Mouse (Mus musculus) megakaryocyte, embryonic 14.5 days (primary cell): ENCODE data around the gene Sppl3. TPM values are rescaled to one million over a fixed set of nuclear protein-coding genes. Genes with fewer than 3 reads are reported as not detected.
A peak's percentile ranks its signal among the peaks of the same experiment; 100 is the strongest.

Experiments
- H3K27me3 ChIP-seq: replicated peaks from 2 replicates; pipeline ENCODE3; 2012; ENCODE audit warnings: inconsistent platforms
- H3K36me3 ChIP-seq: replicated peaks from 2 replicates; pipeline ENCODE3; 2012; ENCODE audit warnings: low read length, inconsistent platforms, mixed read lengths
- H3K4me1 ChIP-seq: 2 replicates; pipeline ENCODE4 v1.6.1; 2012; ENCODE audit warnings: inconsistent platforms
- H3K4me3 ChIP-seq: replicated peaks from 2 replicates; pipeline ENCODE3; 2012; ENCODE audit warnings: moderate library complexity, mild to moderate bottlenecking, inconsistent platforms
- H3K9me3 ChIP-seq: 2 replicates; pipeline ENCODE4 v1.6.1; 2012; ENCODE audit warnings: inconsistent platforms
- FLI1 ChIP-seq: IDR thresholded peaks from 2 replicates; pipeline ENCODE4 v1.6.1; 2012; ENCODE audit warnings: low read length, inconsistent platforms, mixed read lengths
- GATA1 ChIP-seq: IDR thresholded peaks from 3 replicates; pipeline ENCODE4 v1.6.1; 2012; ENCODE audit warnings: mixed read lengths, low read length, inconsistent platforms, borderline replicate concordance
- polyA plus RNA-seq: library from polyadenylated mRNA; stranded (reverse); fragments of >175 nt; gene quantifications from 2 replicates; pipeline ENCODE4 v1.2.3, GENCODE M21; 2012; ENCODE audit warnings: low replicate concordance; ENCODE audit not compliant: insufficient read depth

The Sppl3 gene
- polyA plus RNA-seq, 1 experiment: 18.2 TPM

- peak overlapping the region; percentile 73 for H3K4me3 ChIP-seq
- peaks cover 8% of the 10 kb centered on the region for H3K9me3 ChIP-seq
- H3K4me1 ChIP-seq: 0 out of 2 replicates have a peak, but pooled peaks cover 7% of the 10 kb centered on the region
- TF ChIP-seq GATA1 (no peak), FLI1 (no peak)
- H3K27me3 ChIP-seq: peaks cover 50% of the 10 kb centered on the region
- no peaks in the 10 kb centered on the region for H3K36me3 ChIP-seq
Measured at GRCm38 (mm10) chr5:114996447-114996846, 14.5 kb upstream of the Sppl3 start.

GRCm38 (mm10) chr5:114997327-114997726 is 13.6 kb upstream of the Sppl3 start:
- Histone ChIP-seq H3K27me3 (peaks cover 48% of the 10 kb centered on the region), H3K9me3 (peaks cover 8% of the 10 kb centered on the region), H3K4me1 (0 out of 2 replicates have a peak, but pooled peaks cover 7% of the 10 kb centered on the region), H3K36me3 (no peaks in the 10 kb centered on the region), H3K4me3 (no peak overlapping the region)
- TF ChIP-seq GATA1 (no peak), FLI1 (no peak)

- Histone ChIP-seq H3K9me3 (no peaks in the 10 kb centered on the region), H3K27me3 (peaks cover 62% of the 10 kb centered on the region), H3K4me1 (peaks cover 21% of the 10 kb centered on the region), H3K36me3 (no peaks in the 10 kb centered on the region), H3K4me3 (no peak overlapping the region)
- TF ChIP-seq FLI1: no peak
- no peak for TF ChIP-seq GATA1
Measured at GRCm38 (mm10) chr5:115000503-115000902, 10.4 kb upstream of the Sppl3 start.

GRCm38 (mm10) chr5:115001464-115001863 is 9.5 kb upstream of the Sppl3 start:
- peaks cover 25% of the 10 kb centered on the region for H3K4me1 ChIP-seq
- no peaks in the 10 kb centered on the region for H3K36me3 ChIP-seq
- H3K4me3 ChIP-seq: no peak overlapping the region
- H3K27me3 ChIP-seq: peaks cover 61% of the 10 kb centered on the region
- no peaks in the 10 kb centered on the region for H3K9me3 ChIP-seq
- no peak for TF ChIP-seq FLI1
- no peak for TF ChIP-seq GATA1

GRCm38 (mm10) chr5:115002781-115003180 is 8.2 kb upstream of the Sppl3 start:
- TF ChIP-seq GATA1 (no peak), FLI1 (no peak)
- peaks cover 53% of the 10 kb centered on the region for H3K27me3 ChIP-seq

GRCm38 (mm10) chr5:115003224-115003873 is 7.6 kb upstream of the Sppl3 start:
- Histone ChIP-seq H3K4me3 (peak overlapping the region; percentile 52), H3K27me3 (peaks cover 50% of the 10 kb centered on the region), H3K4me1 (peaks cover 28% of the 10 kb centered on the region), H3K36me3 (no peaks in the 10 kb centered on the region), H3K9me3 (no peaks in the 10 kb centered on the region)
- TF ChIP-seq FLI1: no peak

More at GRCm38 (mm10) chr5:115002781-115003180, 8.2 kb upstream of the Sppl3 start:
- Histone ChIP-seq H3K36me3 (no peaks in the 10 kb centered on the region), H3K4me3 (peak overlapping the region; percentile 52), H3K9me3 (no peaks in the 10 kb centered on the region), H3K4me1 (peaks cover 23% of the 10 kb centered on the region)

GRCm38 (mm10) chr5:115007768-115008167 is 3.2 kb upstream of the Sppl3 start:
- TF ChIP-seq GATA1 (no peak), FLI1 (no peak)
- H3K4me1 ChIP-seq: peaks cover 53% of the 10 kb centered on the region
- H3K27me3 ChIP-seq: peaks cover 16% of the 10 kb centered on the region
- no peak overlapping the region for H3K4me3 ChIP-seq
- no peaks in the 10 kb centered on the region for H3K9me3 ChIP-seq
- H3K36me3 ChIP-seq: no peaks in the 10 kb centered on the region

- H3K27me3 ChIP-seq: peaks cover 12% of the 10 kb centered on the region
- H3K4me3 ChIP-seq: no peak overlapping the region
- H3K9me3 ChIP-seq: no peaks in the 10 kb centered on the region
- peaks cover 2% of the 10 kb centered on the region for H3K36me3 ChIP-seq
- H3K4me1 ChIP-seq: peaks cover 53% of the 10 kb centered on the region
- TF ChIP-seq FLI1 (no peak), GATA1 (no peak)
Measured at GRCm38 (mm10) chr5:115008307-115008706, 2.6 kb upstream of the Sppl3 start.

- Histone ChIP-seq H3K36me3 (peaks cover 5% of the 10 kb centered on the region), H3K4me3 (no peak overlapping the region), H3K9me3 (no peaks in the 10 kb centered on the region), H3K27me3 (peaks cover 6% of the 10 kb centered on the region), H3K4me1 (peaks cover 58% of the 10 kb centered on the region)
- TF ChIP-seq FLI1: no peak
- no peak for TF ChIP-seq GATA1
Measured at GRCm38 (mm10) chr5:115009143-115009542, 1.8 kb upstream of the Sppl3 start.

- Histone ChIP-seq H3K36me3 (peaks cover 5% of the 10 kb centered on the region), H3K9me3 (no peaks in the 10 kb centered on the region), H3K4me3 (peak overlapping the region; percentile 98), H3K4me1 (peaks cover 66% of the 10 kb centered on the region), H3K27me3 (no peaks in the 10 kb centered on the region)
- TF ChIP-seq GATA1 (no peak), FLI1 (no peak)
Measured at GRCm38 (mm10) chr5:115009961-115010360, 976 bp upstream of the Sppl3 start.

GRCm38 (mm10) chr5:115011217-115011518 is 231 bp downstream of the Sppl3 start:
- Histone ChIP-seq H3K9me3 (no peaks in the 10 kb centered on the region), H3K36me3 (peaks cover 8% of the 10 kb centered on the region), H3K27me3 (no peaks in the 10 kb centered on the region), H3K4me3 (peak overlapping the region; percentile 98), H3K4me1 (peaks cover 71% of the 10 kb centered on the region)
- TF ChIP-seq FLI1: no peak
- no peak for TF ChIP-seq GATA1
